Mouse (Mus musculus) neural tube, embryonic 15.5 days (tissue): ENCODE measurements around the gene Snapc3. TPM values are rescaled to one million over a fixed set of nuclear protein-coding genes. Genes with fewer than 3 reads are reported as not detected.
"Not testable (repeated sequence)": the region's sequence is repeated elsewhere in the genome, so short reads cannot be mapped to it uniquely, and the experiment has no call there.

Experiments
- ATAC-seq: fragments of 200-750 bp; cut with Nextera tagmentation; 2 replicates; pipeline ENCODE4 v1.8.0; 2017; ENCODE audit warnings: mild to moderate bottlenecking, moderate TSS enrichment, moderate library complexity; ENCODE audit not compliant: low FRiP score
- H3K27ac ChIP-seq: fragments of 300-500 bp; sonication (generic); replicated peaks from 2 replicates; pipeline ENCODE4 v1.5.1; 2015; ENCODE audit warnings: mild to moderate bottlenecking, inconsistent platforms
- H3K27me3 ChIP-seq: fragments of 300-500 bp; sonication (generic); replicated peaks from 2 replicates; pipeline ENCODE4 v1.6.1; 2015; ENCODE audit warnings: inconsistent platforms
- H3K36me3 ChIP-seq: fragments of 300-500 bp; sonication (generic); 2 replicates; pipeline ENCODE4 v1.6.1; 2015; ENCODE audit warnings: inconsistent platforms
- H3K4me1 ChIP-seq: fragments of 300-500 bp; sonication (generic); 2 replicates; pipeline ENCODE4 v1.6.1; 2015; ENCODE audit warnings: inconsistent platforms
- H3K4me2 ChIP-seq: fragments of 300-500 bp; sonication (generic); 2 replicates; pipeline ENCODE4 v1.6.1; 2015; ENCODE audit warnings: inconsistent platforms, mild to moderate bottlenecking, moderate library complexity
- H3K4me3 ChIP-seq: fragments of 300-500 bp; sonication (generic); replicated peaks from 2 replicates; pipeline ENCODE4 v1.5.1; 2015; ENCODE audit warnings: mild to moderate bottlenecking, inconsistent platforms
- H3K9ac ChIP-seq: fragments of 300-500 bp; sonication (generic); replicated peaks from 2 replicates; pipeline ENCODE4 v1.6.1; 2015; ENCODE audit warnings: mild to moderate bottlenecking, inconsistent platforms
- H3K9me3 ChIP-seq: fragments of 300-500 bp; sonication (generic); replicated peaks from 2 replicates; pipeline ENCODE4 v1.6.1; 2016; ENCODE audit warnings: inconsistent platforms
- WGBS: fragments of 180-500 bp; shearing (Covaris S2); methylation state at CpG from one replicate; pipeline ENCODE4 v1.1.7; 2015; ENCODE audit warnings: mixed read lengths; 5-methylcytosine and 5-hydroxymethylcytosine counted together
- polyA plus RNA-seq: library from polyadenylated mRNA; unstranded; fragments of >200 nt; fragmentation: Nextera tagmentation; extraction: Ambion mirVana; gene quantifications from 2 replicates; pipeline ENCODE4 v1.2.1, GENCODE M21; 2015

Gene Snapc3
- polyA plus RNA-seq, 1 experiment from 2014 or later = 57.7 TPM

DNA sequence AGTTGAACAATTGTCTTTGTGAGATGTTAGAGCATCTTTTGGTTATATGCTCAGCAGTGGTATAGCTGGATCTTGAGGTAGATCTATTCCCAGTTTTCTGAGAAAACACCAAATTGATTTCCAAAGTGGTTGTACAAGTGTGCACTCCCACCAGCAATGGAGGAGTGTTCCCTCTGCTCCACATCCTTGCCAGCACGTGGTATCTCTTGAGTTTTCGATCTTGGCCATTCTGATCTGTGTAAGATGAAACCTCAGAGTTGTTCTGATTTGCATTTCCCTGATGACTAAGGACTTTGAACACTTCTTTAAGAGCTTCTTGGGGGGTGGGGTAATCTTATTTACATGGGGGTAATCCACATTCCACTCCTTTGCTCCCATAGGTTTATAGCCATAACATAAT lies 92.1 kb downstream of the Snapc3 start:
- Histone ChIP-seq H3K27ac (no peak overlapping the region), H3K4me3 (no peak overlapping the region), H3K4me1 (no peaks in the 10 kb centered on the region), H3K36me3 (no peaks in the 10 kb centered on the region), H3K27me3 (no peaks in the 10 kb centered on the region), H3K9me3 (no peaks in the 10 kb centered on the region), H3K9ac (no peak overlapping the region), H3K4me2 (no peak overlapping the region)
- no peak for ATAC-seq
- WGBS = 67% methylated on average over 2 of the region's 2 CpGs

DNA sequence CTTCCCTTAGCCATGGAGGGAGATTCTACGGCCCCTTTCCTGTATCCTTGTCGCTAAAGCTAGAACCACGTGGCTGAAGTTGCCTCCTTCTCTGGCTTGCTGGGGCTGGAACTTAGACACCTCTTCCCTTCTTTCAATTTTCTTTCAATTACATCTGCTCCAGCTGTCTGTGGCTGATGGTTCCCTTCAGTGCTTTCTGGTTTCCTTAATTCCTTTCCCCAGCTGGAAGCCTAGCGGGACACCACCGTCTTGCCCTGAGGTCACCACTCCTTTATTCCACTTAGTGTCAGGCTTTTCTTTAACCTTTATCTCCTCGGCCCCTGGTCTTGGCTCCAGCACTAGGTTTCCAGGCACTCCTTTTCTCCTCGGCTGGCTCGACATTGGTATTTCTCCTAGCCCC lies 93.6 kb downstream of the Snapc3 start:
- no peak for ATAC-seq
- no peak overlapping the region for H3K27ac ChIP-seq
- H3K4me2 ChIP-seq = no peak overlapping the region
- H3K36me3 ChIP-seq = no peaks in the 10 kb centered on the region
- H3K27me3 ChIP-seq = no peaks in the 10 kb centered on the region
- H3K4me3 ChIP-seq = no peak overlapping the region
- no peaks in the 10 kb centered on the region for H3K9me3 ChIP-seq
- no peak overlapping the region for H3K9ac ChIP-seq
- no peaks in the 10 kb centered on the region for H3K4me1 ChIP-seq
- 60% methylated on average over 8 of the region's 8 CpGs for WGBS

- 82% methylated on average over 3 of the region's 3 CpGs for WGBS
- no peak overlapping the region for H3K27ac ChIP-seq
- no peak for ATAC-seq
- no peaks in the 10 kb centered on the region for H3K36me3 ChIP-seq
- H3K4me1 ChIP-seq = no peaks in the 10 kb centered on the region
- no peak overlapping the region for H3K4me2 ChIP-seq
- no peaks in the 10 kb centered on the region for H3K27me3 ChIP-seq
- H3K9me3 ChIP-seq = no peaks in the 10 kb centered on the region
- H3K4me3 ChIP-seq = no peak overlapping the region
- H3K9ac ChIP-seq = no peak overlapping the region
Measured at GRCm38 (mm10) chr4:83512217-83512616, 94.7 kb downstream of the Snapc3 start.

DNA sequence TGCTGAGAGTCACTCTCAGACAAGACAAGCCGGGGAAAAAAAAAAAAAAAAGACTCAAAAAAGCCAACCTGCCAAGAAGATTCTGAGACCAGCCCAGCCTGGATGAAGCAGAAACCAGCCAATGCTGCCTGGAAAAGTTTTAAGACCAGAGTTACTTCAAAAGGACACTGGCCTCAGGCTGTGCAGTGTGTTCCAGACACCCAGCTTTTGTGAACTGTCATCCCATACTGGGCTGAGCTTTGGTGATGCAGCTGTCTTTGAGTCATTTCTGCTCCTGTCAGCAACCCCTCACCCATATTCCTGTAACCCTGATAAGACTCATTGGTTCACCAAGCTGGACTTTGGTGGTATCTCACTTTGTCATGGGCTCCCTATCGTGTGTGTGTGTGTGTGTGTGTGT lies 95.1 kb downstream of the Snapc3 start:
- H3K27me3 ChIP-seq = no peaks in the 10 kb centered on the region
- 54% methylated on average over 2 of the region's 2 CpGs for WGBS
- H3K4me3 ChIP-seq = no peak overlapping the region
- H3K27ac ChIP-seq = no peak overlapping the region
- no peaks in the 10 kb centered on the region for H3K36me3 ChIP-seq
- H3K4me1 ChIP-seq = no peaks in the 10 kb centered on the region
- no peak overlapping the region for H3K4me2 ChIP-seq
- H3K9ac ChIP-seq = no peak overlapping the region
- H3K9me3 ChIP-seq = no peaks in the 10 kb centered on the region
- ATAC-seq = no peak

GRCm38 (mm10) chr4:83514183-83514582 lies 96.7 kb downstream of the Snapc3 start:
- H3K27me3 ChIP-seq = no peaks in the 10 kb centered on the region
- WGBS = 97% methylated on average over 1 of the region's 1 CpGs
- no peaks in the 10 kb centered on the region for H3K4me1 ChIP-seq
- H3K4me2 ChIP-seq = no peak overlapping the region
- no peak overlapping the region for H3K4me3 ChIP-seq
- H3K27ac ChIP-seq = no peak overlapping the region
- ATAC-seq = no peak
- no peaks in the 10 kb centered on the region for H3K36me3 ChIP-seq
- no peak overlapping the region for H3K9ac ChIP-seq
- H3K9me3 ChIP-seq = no peaks in the 10 kb centered on the region

DNA sequence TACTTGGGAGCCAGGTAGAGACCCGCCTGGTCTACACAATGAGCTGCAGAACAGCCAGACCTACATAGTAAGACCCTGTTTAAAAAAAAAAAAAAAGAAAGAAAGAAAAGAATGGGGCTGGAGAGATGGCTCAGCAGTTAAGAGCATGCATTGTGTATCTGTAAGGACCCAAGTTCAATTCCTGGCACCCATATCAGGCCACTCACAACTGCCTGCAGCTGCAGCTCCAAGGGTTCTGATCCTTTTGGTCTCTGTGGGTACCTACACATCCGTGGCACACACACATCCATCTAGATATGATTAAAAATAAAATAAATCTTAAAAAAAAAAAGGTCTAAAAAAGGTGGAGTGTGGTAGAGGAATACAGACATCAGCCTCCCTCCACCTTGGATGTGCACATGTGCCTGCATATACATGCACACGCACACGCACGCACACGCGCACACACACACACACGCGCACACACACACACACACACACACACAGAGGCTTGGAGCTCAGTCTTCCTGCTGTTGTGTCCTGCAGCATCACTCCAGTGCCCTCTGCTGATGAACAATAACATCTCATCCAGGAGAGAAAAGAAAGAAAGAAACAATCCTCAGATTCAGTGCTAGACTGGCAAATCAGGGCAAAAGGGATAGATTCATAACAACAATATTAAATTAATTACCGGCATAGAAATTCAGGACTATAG lies 97.6 kb downstream of the Snapc3 start:
- 89% methylated on average over 10 of the region's 10 CpGs for WGBS
- Histone ChIP-seq H3K27me3 (no peaks in the 10 kb centered on the region), H3K9ac (no peak overlapping the region), H3K4me3 (no peak overlapping the region), H3K27ac (no peak overlapping the region), H3K4me1 (no peaks in the 10 kb centered on the region), H3K4me2 (no peak overlapping the region), H3K36me3 (no peaks in the 10 kb centered on the region), H3K9me3 (no peaks in the 10 kb centered on the region)
- ATAC-seq = no peak

GRCm38 (mm10) chr4:83516144-83516543 lies 98.6 kb downstream of the Snapc3 start:
- not testable (repeated sequence) for H3K4me2 ChIP-seq, H3K36me3 ChIP-seq, H3K27me3 ChIP-seq, H3K9me3 ChIP-seq, H3K4me3 ChIP-seq, ATAC-seq, H3K4me1 ChIP-seq, H3K27ac ChIP-seq, H3K9ac ChIP-seq
- 96% methylated on average over 5 of the region's 6 CpGs for WGBS

Other genes with a start within 250 kb of the Snapc3 start
- gene Ttc39b, start 93.5 kb upstream of the Snapc3 start, polyA plus RNA-seq = 7.4 and 7.7 TPM in 2 replicates
- 215 and 230 TPM in 2 replicates for gene Psip1, start 68.7 kb downstream of the Snapc3 start, polyA plus RNA-seq
- gene Ccdc171, start 107.8 kb downstream of the Snapc3 start, polyA plus RNA-seq = 3.4 and 3.7 TPM in 2 replicates